Mouse (Mus musculus): ENCODE data around the gene Arhgap28.

The Arhgap28 gene

GRCm38 (mm10) chr17:67989716-67990115 lies 14.2 kb downstream of the Arhgap28 start:
- no peak for DNase-seq (ENCODE audit: low read depth)

DNA sequence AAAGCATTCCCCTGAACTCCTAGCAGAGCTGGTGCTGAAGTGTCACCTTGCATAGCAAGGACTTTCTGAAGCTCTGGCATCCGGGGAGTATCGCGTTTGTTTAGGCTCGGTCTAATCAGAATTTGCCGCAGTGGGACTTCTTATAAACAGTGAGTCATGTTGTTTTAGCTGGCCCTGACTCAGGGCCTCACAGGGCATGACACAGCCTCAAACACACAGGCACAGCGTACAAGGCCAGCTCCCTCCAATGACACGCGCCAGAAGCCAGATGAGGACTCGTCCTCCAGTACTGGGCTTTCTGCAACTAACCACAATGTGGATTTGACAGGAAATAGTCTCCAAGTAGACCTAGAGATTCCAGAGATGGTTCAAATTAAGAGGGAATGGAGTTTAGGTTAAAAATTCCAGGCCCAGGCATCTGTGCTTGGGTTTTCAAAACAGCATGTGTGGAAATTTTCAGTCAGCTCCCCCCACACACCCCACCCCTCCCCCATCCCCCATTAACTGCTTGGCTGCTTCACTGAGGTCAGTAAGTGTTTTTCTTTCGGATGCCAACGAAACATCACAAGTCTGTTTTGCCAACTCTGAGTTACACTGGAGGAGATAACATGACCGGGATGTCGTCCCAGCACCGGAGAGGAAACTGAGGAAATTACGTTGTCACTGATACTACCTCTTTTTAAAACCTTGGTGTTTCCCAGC lies 14.8 kb downstream of the Arhgap28 start:
- DNase-seq (ENCODE audit: low read depth): peak; percentile 35

DNA sequence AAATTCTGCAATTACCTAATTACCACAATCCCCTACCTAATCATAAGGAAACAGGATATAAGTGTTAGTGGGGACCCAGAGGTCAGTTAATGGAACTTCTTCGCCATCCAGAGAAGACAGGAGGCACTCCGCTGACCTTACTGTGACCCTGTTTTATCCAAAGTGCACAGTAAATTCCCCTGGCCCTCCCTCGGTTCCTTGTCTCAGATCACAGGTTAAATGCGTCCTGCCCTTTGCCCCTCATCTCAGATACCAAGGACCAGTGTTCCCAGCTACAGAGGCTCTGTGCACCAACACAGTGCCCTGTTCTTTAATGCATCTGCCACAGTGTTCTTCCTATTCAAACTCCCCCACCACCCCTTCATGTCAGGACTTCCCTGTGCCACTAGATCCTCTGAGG lies 18.4 kb downstream of the Arhgap28 start:
- no peak for DNase-seq (ENCODE audit: low read depth)

DNA sequence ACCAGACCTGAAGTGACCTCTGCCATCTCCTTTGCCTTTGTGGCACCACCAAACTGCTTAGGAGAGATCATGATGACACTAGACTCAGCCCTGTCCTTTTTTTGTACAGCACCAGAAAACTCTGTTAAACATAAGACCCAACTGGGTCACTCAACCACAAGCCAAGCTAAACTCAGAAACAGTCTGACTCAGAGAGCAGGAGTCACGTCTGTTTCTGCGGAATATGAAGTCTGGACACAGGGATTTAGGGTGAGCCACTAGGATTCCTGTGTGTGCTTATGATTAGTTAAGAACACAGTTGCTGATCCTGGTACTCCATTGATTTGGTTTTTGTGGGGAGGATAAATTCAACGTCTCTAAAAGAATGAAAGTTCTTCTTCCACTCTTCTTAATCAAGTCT lies 23.3 kb downstream of the Arhgap28 start:
- DNase-seq (ENCODE audit: low read depth): no peak

GRCm38 (mm10) chr17:67979248-67979647 lies 24.7 kb downstream of the Arhgap28 start:
- DNase-seq (ENCODE audit: low read depth): no peak

DNA sequence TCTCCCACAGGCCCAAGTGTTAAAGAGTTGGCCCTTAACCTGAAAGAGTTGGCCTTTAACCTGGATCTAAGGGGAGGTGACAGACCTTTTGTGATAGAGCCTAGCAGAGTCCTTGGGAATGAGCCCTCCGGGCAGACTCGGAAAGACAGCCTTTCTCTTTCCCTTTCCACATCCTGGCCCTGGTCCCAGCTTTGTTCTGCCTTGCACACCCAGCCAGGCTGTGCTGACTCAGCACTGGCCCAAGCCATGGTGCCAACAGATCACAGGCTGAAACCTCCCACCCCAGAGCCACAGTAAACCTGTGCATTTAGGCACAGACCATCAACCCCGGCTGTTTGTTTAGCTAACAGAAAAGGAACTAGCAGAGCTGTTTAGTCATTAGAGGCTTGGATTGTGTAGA lies 25.1 kb downstream of the Arhgap28 start:
- no peak for DNase-seq (ENCODE audit: low read depth)

- DNase-seq (ENCODE audit: low read depth): no peak
These were observed 27.5 kb downstream of the Arhgap28 start for GRCm38 (mm10) chr17:67976465-67976864.

DNA sequence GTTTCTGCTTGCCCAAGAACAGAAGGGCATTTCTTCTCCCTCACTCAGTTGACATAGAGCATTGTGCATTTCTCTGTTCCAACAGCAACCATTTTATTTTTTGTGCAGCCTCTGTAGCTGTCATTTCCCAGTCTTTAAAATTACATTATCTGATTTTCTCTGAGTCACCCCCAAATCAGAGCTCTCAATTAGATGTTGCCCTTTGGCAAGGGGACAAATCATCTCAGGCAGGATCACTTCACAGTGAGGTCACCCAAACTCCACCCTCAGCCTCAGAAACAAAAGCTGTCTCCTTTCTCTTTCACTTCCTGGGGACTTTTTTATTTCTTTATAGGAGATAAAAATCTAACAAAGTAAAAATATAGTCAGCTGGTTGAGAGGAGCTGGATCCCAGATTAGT lies 27.9 kb downstream of the Arhgap28 start:
- DNase-seq (ENCODE audit: low read depth): no peak

DNA sequence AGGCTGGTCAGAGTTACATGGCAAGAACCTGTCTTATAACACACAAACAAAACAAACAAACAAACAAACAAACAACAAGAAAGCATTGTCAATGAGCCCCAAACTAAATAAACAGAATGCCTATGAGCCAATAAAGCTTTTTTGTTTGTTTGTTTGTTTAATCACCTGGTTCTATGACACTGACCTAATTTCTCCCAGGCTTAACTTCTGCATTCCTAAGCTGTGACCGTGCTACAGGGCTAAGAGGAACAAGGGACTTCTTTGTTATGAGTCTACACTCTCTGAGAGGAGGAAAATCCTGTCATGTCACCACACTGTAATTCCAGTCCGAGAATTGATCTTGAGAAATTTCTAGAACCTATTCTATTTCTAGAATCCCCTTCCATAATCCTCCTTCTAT lies 29.2 kb downstream of the Arhgap28 start:
- no peak for DNase-seq (ENCODE audit: low read depth)

GRCm38 (mm10) chr17:67966853-67967540 lies 36.9 kb downstream of the Arhgap28 start:
- DNase-seq (ENCODE audit: low read depth): no peak

DNA sequence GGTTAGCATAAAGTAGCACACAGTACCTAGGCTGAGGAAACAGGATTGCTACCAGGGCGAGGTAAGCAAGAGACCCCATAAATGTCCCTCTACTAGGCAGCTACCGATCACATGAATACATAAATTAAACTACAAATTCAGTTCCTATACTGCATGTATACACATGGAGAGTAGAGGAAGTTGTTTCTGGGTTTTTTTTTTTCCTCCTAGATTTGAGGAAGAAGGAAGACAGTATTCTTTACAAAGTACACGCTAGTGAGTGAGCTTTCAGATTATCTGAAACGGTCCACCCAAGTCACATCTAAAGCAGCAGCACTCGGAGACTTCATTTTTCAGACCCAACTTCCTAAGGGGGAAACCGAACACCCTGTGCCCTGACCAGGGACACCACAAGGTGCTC lies 41.1 kb downstream of the Arhgap28 start:
- no peak for DNase-seq (ENCODE audit: low read depth)

GRCm38 (mm10) chr17:67962020-67962419 lies 41.9 kb downstream of the Arhgap28 start:
- DNase-seq (ENCODE audit: low read depth): no peak

DNA sequence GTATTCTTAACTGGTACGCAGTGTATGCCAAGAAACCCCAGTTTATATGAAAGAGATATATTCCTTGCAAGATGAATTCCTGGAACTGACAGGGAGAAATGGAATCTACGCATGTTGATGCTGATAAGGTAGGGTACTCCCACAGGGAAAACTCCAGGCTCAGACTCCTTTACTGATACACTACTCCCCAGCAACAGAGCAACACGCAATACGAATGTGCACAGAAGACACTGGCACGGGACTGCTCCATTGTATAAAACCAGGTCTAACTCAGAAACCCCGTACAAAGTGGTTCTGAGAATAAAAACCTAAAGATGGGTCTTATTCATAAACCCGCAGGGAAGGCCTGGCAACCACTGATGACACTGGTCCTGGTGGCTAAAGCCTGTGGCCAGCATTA lies 45.0 kb downstream of the Arhgap28 start:
- no peak for DNase-seq (ENCODE audit: low read depth)

GRCm38 (mm10) chr17:67957603-67958002 lies 46.3 kb downstream of the Arhgap28 start:
- DNase-seq (ENCODE audit: low read depth): no peak

GRCm38 (mm10) chr17:67955876-67956690 lies 47.8 kb downstream of the Arhgap28 start:
- no peak for DNase-seq (ENCODE audit: low read depth)

DNA sequence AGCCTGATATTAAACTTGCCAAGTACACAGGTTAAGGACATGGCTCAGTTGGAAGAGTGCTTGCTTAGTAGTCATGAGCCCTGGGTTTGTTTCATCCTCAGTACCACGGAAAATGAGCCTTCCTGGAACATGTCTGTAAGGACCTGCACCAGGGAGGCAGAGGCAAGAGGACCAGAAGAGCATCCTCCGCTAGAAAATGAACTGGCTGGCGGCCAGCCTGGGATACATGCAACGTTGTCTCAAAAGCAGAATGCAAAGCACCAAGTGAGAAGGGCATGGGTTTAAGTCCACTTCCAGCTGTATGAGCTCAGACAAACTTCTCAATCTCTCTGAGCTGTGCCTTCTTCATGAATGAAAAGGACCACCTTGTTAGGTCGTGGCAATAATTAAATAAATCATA lies 49.0 kb downstream of the Arhgap28 start:
- DNase-seq (ENCODE audit: low read depth): no peak

GRCm38 (mm10) chr17:67950523-67951213 lies 53.3 kb downstream of the Arhgap28 start:
- no peak for DNase-seq (ENCODE audit: low read depth)

DNA sequence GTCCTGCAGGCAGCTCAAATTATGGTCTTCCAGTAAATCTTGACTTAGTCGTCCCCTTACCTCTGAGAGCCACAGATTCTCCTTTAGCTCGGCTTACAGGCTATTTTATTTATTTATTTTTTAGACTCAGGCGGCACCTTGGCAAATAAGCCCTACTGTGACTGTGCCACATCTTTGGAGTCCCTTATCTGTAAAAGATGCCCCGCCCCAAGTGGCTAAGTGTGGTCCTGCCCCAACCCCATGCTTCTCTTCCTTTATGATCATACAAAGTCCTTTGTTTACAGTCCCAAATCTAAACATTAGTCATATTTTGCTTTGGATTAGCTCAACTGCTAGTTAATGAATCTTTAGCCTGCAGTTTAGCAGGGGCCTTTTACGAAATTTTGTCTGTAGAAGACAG lies 55.3 kb downstream of the Arhgap28 start:
- DNase-seq (ENCODE audit: low read depth): no peak

DNA sequence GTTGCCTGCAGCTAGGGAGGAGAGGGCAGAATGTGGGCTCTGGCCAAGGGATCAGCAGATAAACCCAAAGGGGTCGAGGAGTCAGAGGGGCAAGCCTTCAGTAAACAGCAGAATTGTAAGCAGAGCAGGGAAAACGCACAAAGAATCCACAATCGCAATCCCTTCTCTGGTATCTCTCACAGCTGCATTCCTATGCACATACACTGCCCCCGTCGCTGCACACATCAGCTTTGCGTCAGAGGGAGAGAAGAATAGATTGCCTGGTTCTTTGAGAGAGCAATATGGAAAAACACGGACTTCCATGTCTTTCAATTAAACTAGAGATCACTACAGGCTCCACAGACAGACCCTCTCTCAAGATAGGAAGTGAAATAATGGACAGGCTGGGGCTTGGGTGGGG lies 58.5 kb downstream of the Arhgap28 start:
- no peak for DNase-seq (ENCODE audit: low read depth)

DNA sequence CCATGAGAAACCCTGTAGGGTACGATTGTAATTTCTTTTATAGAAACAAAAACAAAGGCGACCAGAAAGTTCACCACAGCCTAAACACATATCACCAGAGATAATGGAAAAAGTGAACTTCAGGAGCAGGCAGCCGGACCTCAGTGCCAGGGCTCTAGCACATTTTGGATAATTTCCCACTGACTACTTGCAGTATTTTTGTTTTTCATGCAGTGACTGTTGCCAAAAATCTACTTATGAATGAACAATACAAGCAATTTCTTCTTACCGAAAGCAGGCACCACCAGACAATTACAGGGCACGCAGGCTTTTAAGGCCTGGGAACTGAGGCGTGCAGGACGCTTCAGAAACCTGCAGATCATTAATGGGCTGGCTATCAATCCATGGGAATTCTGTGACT lies 59.7 kb downstream of the Arhgap28 start:
- no peak for DNase-seq (ENCODE audit: low read depth)

DNA sequence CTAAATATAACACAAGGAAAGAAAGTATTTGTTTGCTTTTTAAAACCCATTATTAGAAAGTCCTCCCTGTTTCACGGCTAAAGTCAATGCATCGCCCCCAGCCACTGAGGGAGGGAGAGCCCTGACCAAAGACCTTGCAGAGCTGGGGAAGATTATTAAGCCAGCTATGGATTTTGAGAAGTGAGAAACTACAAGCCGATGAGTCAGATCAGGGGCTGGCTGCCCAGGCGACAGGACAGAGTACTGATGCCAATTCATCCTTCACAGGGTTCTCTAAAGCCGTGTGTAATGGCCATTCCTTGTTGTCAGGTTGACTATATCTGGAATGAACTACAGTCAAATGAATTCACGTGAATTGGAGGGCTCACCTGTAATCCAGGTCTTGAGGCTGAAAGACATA lies 62.9 kb downstream of the Arhgap28 start:
- DNase-seq (ENCODE audit: low read depth): no peak

DNA sequence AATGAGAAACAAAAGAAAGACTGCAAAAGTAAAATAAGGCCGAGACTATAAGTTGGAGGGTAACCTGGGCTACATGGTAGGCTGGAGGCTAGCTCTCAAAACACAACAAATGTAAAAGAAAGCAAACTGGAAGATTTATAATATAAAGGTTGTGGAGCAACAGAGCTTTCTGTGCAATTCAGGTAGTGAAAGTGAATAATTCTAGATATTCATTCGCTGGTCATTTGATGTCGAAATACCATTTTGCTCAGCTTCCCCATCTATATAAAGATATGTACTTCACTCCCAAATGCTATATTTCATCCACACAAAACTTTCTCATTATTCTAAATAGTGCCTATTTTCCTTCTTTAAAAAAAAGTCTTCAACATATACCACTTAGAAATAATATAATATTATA lies 66.9 kb downstream of the Arhgap28 start:
- DNase-seq (ENCODE audit: low read depth): no peak

All from c-Kit-positive CD71-negative TER-119-negative erythroid progenitor cells, embryonic 14.5 days (primary cell).